Mouse (Mus musculus): ENCODE data around the gene Mex3a. TPM values are rescaled to one million over a fixed set of nuclear protein-coding genes. Genes with fewer than 3 reads are reported as not detected.
A peak's percentile ranks its signal among the peaks of the same experiment; 100 is the strongest.
"Not testable (repeated sequence)": the region's sequence is repeated elsewhere in the genome, so short reads cannot be mapped to it uniquely, and the experiment has no call there.

Gene Mex3a
- polyA plus RNA-seq, 1 experiment from 2014 or later: 32.9 TPM

DNA sequence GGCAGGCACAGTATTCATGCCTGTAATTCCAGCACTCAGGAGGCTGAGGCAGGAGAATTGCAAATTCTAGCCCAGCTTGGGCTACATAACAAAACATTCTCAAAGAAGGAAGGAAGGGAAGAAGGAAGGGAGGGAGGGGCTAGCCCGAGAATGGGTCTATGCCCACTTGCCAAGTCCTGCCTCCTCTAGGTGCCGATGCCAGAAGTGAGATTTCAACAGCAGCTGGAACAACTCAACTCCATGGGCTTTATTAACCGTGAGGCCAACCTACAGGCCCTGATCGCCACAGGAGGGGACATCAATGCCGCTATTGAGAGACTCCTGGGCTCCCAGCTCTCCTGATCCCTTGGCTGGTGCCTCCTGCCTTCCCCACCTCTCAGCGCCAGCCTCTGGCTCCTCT lies 35.7 kb downstream of the Mex3a start:
- H3K9me3 ChIP-seq: no peaks in the 10 kb centered on the region
- H3K4me1 ChIP-seq: no peaks in the 10 kb centered on the region
- H3K36me3 ChIP-seq: peaks cover 79% of the 10 kb centered on the region
- no peak overlapping the region for H3K9ac ChIP-seq
- no peak overlapping the region for H3K4me3 ChIP-seq
- ATAC-seq (ENCODE audit: low FRiP score, low read depth): no peak
- H3K27me3 ChIP-seq: no peaks in the 10 kb centered on the region
- WGBS: 96% methylated on average over 6 of the region's 6 CpGs
- H3K4me2 ChIP-seq (replicated peaks): no peak overlapping the region
- H3K27ac ChIP-seq: no peak overlapping the region

DNA sequence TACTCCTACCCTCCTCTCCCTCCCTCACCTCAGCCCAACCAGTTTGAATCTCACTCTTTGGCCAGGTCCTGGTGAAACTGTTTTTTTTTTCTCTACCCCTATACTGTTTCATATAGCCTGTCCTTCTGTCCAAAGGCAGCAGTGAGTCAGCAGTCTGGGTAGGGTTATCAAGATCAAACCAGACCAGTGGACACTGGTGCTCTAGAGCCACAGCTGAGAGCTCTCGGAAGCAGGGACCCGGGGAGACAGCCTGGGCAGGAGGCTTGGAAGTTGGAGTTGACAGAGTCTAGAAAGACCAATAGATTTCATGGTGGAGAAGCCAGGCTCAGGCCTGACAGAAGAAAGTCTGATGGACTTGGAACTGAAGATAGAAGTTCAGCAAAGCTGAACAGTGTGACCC lies 36.4 kb downstream of the Mex3a start:
- H3K9me3 ChIP-seq: no peaks in the 10 kb centered on the region
- H3K4me2 ChIP-seq (replicated peaks): no peak overlapping the region
- ATAC-seq (ENCODE audit: low FRiP score, low read depth): no peak
- H3K9ac ChIP-seq: no peak overlapping the region
- H3K4me3 ChIP-seq: no peak overlapping the region
- no peaks in the 10 kb centered on the region for H3K27me3 ChIP-seq
- H3K4me1 ChIP-seq: no peaks in the 10 kb centered on the region
- peaks cover 72% of the 10 kb centered on the region for H3K36me3 ChIP-seq
- no peak overlapping the region for H3K27ac ChIP-seq
- 96% methylated on average over 2 of the region's 2 CpGs for WGBS

DNA sequence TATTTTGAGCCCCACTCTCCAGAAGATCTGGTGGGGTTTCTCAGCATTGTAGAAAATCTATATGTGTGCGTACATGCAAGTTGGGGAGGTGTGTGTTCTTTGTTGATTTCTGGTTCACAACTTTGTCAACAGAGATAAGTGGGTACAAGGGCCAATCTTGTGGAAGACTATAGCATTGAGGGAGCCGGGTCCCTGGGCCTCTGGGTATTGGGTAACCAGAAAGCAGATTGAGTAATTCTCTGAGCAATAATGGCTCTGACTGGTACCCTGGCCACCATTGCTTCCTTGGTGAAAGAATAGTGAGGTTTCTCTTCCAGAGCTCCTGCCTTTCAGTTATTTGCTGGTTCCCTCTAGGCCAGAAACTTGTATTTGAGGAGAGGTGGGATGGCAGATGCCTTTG lies 36.9 kb downstream of the Mex3a start:
- 91% methylated on average over 2 of the region's 2 CpGs for WGBS
- Histone ChIP-seq H3K36me3 (peaks cover 67% of the 10 kb centered on the region), H3K9ac (no peak overlapping the region), H3K4me2 (replicated peaks) (no peak overlapping the region), H3K9me3 (no peaks in the 10 kb centered on the region), H3K27ac (no peak overlapping the region), H3K4me3 (no peak overlapping the region), H3K4me1 (no peaks in the 10 kb centered on the region), H3K27me3 (no peaks in the 10 kb centered on the region)
- ATAC-seq (ENCODE audit: low FRiP score, low read depth): no peak

DNA sequence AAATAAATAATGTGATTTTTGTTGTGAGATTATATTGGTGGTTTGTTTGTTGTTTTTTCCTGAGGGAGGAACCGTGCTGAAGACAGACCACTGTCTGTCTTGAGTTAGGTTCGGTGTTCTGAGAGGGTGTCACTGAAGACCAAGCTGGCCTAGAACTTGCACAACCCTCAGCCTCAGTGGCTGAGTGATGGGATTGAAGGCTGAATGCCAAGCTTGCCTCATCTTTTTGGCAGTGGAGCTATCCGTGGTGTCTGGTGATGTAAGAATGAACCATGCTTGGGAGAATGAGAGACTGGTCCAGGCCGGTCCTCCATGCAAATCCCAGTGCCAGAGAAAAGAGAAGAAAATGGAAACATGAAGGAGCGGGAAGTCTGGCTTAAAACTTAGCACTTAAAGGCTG lies 37.5 kb downstream of the Mex3a start:
- WGBS: 94% methylated on average over 5 of the region's 5 CpGs
- Histone ChIP-seq H3K4me3 (no peak overlapping the region), H3K4me2 (replicated peaks) (no peak overlapping the region), H3K27me3 (no peaks in the 10 kb centered on the region), H3K9ac (no peak overlapping the region), H3K27ac (no peak overlapping the region), H3K36me3 (peaks cover 61% of the 10 kb centered on the region), H3K4me1 (no peaks in the 10 kb centered on the region), H3K9me3 (no peaks in the 10 kb centered on the region)
- ATAC-seq (ENCODE audit: low FRiP score, low read depth): no peak

DNA sequence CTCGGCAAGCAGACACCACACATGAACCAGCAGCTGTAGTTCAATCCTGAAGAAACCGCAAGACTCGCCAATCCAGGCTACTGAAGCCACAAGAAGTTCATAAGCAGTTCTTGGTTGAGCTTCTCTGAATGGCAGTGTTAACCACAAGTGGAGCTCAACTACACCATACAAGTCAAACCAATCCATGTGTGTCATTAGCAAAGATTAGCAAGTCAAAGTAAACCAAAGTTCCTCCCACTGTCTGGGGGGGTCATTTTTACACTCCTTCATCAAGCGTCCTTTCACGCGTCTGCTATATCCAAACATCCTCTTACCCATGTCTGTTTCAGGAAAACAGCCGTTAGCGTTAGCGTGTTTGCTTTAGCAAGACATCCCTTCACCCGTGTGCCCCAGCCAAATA lies 38.1 kb downstream of the Mex3a start:
- peaks cover 55% of the 10 kb centered on the region for H3K36me3 ChIP-seq
- H3K9ac ChIP-seq: no peak overlapping the region
- no peaks in the 10 kb centered on the region for H3K4me1 ChIP-seq
- H3K4me2 ChIP-seq (replicated peaks): no peak overlapping the region
- no peaks in the 10 kb centered on the region for H3K9me3 ChIP-seq
- ATAC-seq (ENCODE audit: low FRiP score, low read depth): no peak
- H3K4me3 ChIP-seq: no peak overlapping the region
- no peaks in the 10 kb centered on the region for H3K27me3 ChIP-seq
- WGBS: 94% methylated on average over 10 of the region's 10 CpGs
- no peak overlapping the region for H3K27ac ChIP-seq

DNA sequence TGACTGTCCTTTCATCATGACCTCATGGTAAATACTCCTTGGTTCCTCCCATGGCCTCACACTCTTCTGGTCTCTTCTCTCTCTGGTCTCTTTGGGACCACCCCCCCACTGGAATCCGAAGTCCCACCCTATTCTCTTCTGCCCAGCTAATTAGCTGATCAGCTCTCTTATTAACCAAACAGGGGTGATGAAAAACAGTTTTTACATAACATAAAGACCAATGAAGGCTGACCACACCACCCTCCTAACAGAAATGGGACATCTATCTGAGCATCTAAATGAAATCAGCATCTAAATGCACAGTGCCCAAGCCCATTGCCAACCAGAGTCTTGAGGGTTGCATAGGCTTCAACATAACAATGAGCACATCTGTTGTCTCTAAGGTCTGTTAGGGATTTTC lies 39.7 kb downstream of the Mex3a start:
- Histone ChIP-seq H3K27me3 (no peaks in the 10 kb centered on the region), H3K4me2 (replicated peaks) (no peak overlapping the region), H3K27ac (no peak overlapping the region), H3K9ac (no peak overlapping the region), H3K9me3 (no peaks in the 10 kb centered on the region), H3K4me3 (no peak overlapping the region), H3K4me1 (no peaks in the 10 kb centered on the region), H3K36me3 (peaks cover 39% of the 10 kb centered on the region)
- 81% methylated on average over 1 of the region's 1 CpGs for WGBS
- no peak for ATAC-seq (ENCODE audit: low FRiP score, low read depth)

DNA sequence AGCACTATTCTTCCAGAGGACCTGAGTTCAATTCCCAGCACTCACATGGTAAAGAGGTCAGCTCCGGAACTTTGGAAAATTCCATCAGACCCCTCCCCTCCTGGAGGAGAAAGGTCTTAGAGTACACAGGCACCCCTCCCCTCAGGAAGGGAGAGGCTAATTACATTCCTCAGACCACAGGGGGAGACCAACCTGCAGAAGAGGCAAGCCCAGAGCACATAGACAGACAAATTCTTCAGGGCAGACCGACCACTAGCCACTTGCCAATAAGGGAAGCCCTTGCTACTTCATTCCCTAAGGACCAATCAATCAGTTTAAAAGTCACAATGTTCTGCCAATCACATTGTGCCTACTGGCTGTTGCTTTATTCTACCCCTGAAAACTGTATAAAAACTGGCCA lies 40.6 kb downstream of the Mex3a start:
- Histone ChIP-seq H3K36me3 (peaks cover 30% of the 10 kb centered on the region), H3K27me3 (no peaks in the 10 kb centered on the region), H3K27ac (no peak overlapping the region), H3K4me2 (replicated peaks) (no peak overlapping the region), H3K9ac (no peak overlapping the region), H3K4me1 (no peaks in the 10 kb centered on the region), H3K4me3 (no peak overlapping the region), H3K9me3 (no peaks in the 10 kb centered on the region)
- 66% methylated on average over 2 of the region's 2 CpGs for WGBS
- ATAC-seq (ENCODE audit: low FRiP score, low read depth): no peak

DNA sequence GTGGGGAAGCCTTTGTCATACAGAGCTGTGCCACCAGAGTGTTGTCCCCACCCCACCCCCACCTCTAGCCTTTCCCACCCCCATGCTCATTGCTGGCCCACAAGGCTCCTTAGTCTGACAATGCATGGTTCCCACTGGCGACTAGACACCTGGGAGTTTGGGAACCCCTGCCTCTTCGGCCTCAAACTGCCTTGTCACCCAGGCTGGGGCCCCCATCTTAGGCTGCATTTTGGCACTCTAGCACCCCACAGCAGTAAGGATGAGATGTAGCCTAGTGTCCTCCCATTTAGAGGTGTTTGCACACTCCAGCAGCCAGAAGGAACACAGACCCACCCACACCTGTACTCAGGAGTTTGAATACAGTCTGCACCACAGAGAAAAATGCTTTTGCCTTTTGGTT lies 41.6 kb downstream of the Mex3a start:
- 73% methylated on average over 2 of the region's 2 CpGs for WGBS
- no peak for ATAC-seq (ENCODE audit: low FRiP score, low read depth)
- H3K4me2 ChIP-seq (replicated peaks): no peak overlapping the region
- no peaks in the 10 kb centered on the region for H3K9me3 ChIP-seq
- no peak overlapping the region for H3K9ac ChIP-seq
- H3K27me3 ChIP-seq: no peaks in the 10 kb centered on the region
- no peak overlapping the region for H3K4me3 ChIP-seq
- peaks cover 20% of the 10 kb centered on the region for H3K36me3 ChIP-seq
- 0 out of 2 replicates have a peak, but pooled peaks cover under 1% of the 10 kb centered on the region for H3K4me1 ChIP-seq
- H3K27ac ChIP-seq: no peak overlapping the region

DNA sequence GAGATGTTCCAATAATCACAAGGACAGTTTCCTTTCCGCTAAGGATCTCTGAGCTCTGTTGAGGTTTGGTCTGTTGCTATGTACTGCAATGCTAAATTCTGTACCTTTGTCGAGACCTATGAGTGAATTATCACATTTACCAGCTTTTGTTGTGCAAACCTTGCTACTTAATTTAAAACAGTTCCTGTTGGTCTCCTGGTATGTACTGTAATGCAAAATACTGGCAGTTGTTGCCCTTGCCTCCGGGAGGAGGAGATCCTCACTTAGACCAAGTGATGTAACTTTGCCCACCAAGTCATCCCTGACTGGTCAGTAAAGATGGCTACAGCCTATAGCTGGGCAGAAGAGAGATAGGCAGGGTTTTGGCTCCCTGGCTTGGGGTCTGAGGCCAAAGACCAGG lies 43.3 kb downstream of the Mex3a start, which contains the start of gene Ssr2:
TSS of gene Ssr2 (plus strand) at position 337 of the 400 bp plus-strand sequence.
- no peak within 1 kb of the TSS for H3K4me3 ChIP-seq
- no peaks in the 10 kb centered on the region for H3K9me3 ChIP-seq
- no peak within 1 kb of the TSS for H3K27ac ChIP-seq
- H3K9ac ChIP-seq: no peak within 1 kb of the TSS
- no peaks in the 10 kb centered on the region for H3K27me3 ChIP-seq
- WGBS: 85% methylated on average over 3 of the region's 3 CpGs
- H3K4me1 ChIP-seq: peaks cover 10% of the 10 kb centered on the region
- H3K36me3 ChIP-seq: peaks cover 3% of the 10 kb centered on the region
- H3K4me2 ChIP-seq (replicated peaks): no peak within 1 kb of the TSS
- no peak for ATAC-seq (ENCODE audit: low FRiP score, low read depth)

DNA sequence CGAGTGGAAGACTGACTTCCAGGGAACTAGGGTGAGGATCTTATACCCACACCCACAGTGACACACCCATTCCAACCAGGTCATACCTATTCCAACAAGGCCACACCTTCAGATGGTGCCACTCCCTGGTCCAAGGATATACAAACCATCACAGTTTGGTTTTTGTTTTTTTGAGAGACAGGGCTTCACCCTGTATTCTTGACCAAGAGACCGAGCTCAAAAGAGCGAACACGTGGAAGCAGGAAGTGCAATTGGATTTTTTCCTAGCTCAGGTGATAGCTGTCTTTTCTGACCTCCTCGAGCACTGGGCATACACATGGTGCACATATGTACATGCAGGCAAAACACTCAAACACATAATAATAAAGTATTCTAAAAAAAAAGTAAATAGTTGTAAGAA lies 45.7 kb downstream of the Mex3a start:
- not testable (repeated sequence) for ATAC-seq (ENCODE audit: low FRiP score, low read depth); H3K27me3 ChIP-seq; H3K27ac ChIP-seq; H3K9me3 ChIP-seq; H3K4me3 ChIP-seq; H3K4me2 ChIP-seq (replicated peaks); H3K9ac ChIP-seq
- Histone ChIP-seq H3K36me3 (peaks cover 20% of the 10 kb centered on the region), H3K4me1 (peaks cover 17% of the 10 kb centered on the region)
- WGBS: 83% methylated on average over 5 of the region's 5 CpGs

DNA sequence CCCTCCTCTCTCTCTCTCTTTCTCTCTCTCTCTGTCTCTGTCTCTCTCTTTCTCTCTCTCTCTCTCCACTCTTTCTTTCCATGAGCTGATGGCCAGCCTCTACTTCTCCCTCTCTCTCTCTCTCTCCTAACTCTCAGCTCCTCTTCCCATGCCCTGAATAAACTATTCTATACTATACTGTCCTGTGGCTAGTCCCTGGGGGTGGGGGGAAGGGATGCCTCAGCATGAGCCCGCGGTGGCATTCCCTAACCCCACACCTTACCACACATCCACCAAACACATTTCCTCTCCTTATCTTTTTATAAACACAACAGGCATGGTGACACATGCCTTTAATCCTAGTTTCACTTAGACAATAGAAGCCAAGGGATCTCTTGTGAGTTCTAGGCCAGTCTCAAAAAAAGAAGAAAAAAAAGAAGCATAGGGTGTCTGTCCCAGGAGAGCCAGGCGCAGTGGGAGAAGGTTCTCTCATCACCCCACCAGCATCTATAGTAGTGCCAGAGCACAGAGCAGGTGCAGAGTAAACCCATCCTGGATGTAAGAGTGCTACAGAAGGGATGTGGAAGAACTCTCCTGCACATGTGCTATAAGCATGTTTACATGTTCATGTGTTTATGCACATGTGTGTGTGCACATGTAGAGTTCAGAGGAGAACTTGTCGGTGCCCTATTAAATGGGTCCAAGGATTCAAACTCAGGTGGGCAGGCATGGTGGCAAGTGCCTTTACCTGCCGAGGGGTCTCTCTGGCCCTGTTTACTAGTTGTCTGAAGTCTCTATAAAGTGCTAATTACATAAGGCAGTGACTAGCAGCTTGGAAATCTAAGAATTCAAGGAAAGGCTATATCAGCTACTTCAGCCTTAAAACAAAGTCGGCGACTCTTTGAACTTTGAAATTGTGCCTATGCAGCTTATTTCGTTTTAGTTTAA lies 46.6 kb downstream of the Mex3a start:
- peaks cover 17% of the 10 kb centered on the region for H3K4me1 ChIP-seq
- H3K27me3 ChIP-seq: no peaks in the 10 kb centered on the region
- H3K4me2 ChIP-seq (replicated peaks): peak overlapping the region; percentile 77
- H3K9me3 ChIP-seq: no peaks in the 10 kb centered on the region
- no peak overlapping the region for H3K27ac ChIP-seq
- 49% methylated on average over 8 of the region's 8 CpGs for WGBS
- no peak overlapping the region for H3K9ac ChIP-seq
- H3K4me3 ChIP-seq: peak overlapping the region; percentile 71
- peak; percentile 12; the same call in 1 of the 2 replicates for ATAC-seq (ENCODE audit: low FRiP score, low read depth)
- peaks cover 29% of the 10 kb centered on the region for H3K36me3 ChIP-seq

DNA sequence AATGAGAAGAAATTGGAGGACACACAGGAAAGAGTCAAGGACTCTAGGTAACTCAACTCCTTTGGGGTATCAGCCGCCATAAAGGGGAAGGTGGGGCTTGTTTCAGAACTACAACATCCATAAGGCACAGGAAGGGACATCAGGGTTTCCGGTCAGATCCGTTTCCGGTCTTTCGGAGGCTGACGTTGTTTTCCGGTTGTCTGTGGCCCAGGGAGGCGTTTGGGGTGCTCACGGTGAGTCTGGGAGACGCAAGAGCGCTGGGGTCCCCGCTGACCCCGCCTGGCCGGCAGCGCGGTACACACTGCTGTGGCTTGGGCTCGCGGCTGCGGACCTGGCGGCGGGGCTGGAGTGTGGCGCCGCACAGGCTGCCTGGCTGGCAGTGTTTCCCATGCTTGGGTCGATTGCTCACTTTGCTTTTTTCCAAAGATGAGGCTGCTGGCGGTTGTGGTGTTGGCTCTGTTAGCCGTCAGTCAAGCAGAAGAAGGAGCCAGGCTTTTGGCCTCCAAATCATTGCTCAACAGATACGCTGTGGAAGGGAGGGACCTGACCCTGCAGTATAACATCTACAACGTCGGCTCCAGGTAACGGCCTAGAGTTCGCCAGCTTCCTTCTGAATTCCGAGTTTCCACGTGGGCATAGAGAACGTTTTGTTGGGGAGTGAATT lies 47.4 kb downstream of the Mex3a start:
- peak overlapping the region; percentile 45; the same call in 1 of the 2 replicates for H3K27ac ChIP-seq
- H3K4me1 ChIP-seq: peaks cover 17% of the 10 kb centered on the region
- ATAC-seq (ENCODE audit: low FRiP score, low read depth): peak; percentile 88
- H3K36me3 ChIP-seq: peaks cover 37% of the 10 kb centered on the region
- peak overlapping the region; percentile 87 for H3K9ac ChIP-seq
- WGBS: under 1% methylated on average over 34 of the region's 34 CpGs
- H3K9me3 ChIP-seq: no peaks in the 10 kb centered on the region
- H3K27me3 ChIP-seq: no peaks in the 10 kb centered on the region
- H3K4me3 ChIP-seq: peak overlapping the region; percentile 71
- peak overlapping the region; percentile 77 for H3K4me2 ChIP-seq (replicated peaks)
